Mouse (Mus musculus) embryonic facial prominence, embryonic 13.5 days (tissue): ENCODE measurements at regions not wholly inside any gene's neighbourhood (a gene's known extent, or its start where the extent isn't known, plus 50 kb on each side); places are given as distances from the start of the nearest gene placed in this dataset.

Experiments
- ATAC-seq: fragments of 200-750 bp; cut with Nextera tagmentation; 2 replicates; pipeline ENCODE4 v1.8.0; 2017; ENCODE audit warnings: low read depth; ENCODE audit not compliant: insufficient number of reproducible peaks, insufficient read depth, low FRiP score, low TSS enrichment
- H3K27ac ChIP-seq: fragments of 300-500 bp; sonication (generic); 2 replicates; pipeline ENCODE4 v1.5.1; 2015; ENCODE audit warnings: moderate library complexity, mild to moderate bottlenecking, inconsistent platforms
- H3K27me3 ChIP-seq: fragments of 300-500 bp; sonication (generic); 2 replicates; pipeline ENCODE4 v1.6.1; 2015; ENCODE audit warnings: mild to moderate bottlenecking, inconsistent platforms
- H3K36me3 ChIP-seq: fragments of 300-500 bp; sonication (generic); 2 replicates; pipeline ENCODE4 v1.6.1; 2015; ENCODE audit warnings: mild to moderate bottlenecking, inconsistent platforms
- H3K4me1 ChIP-seq: fragments of 300-500 bp; sonication (generic); 2 replicates; pipeline ENCODE4 v1.6.1; 2015; ENCODE audit warnings: inconsistent platforms
- H3K4me2 ChIP-seq: fragments of 300-500 bp; sonication (generic); 2 replicates; pipeline ENCODE4 v1.6.1; 2015; ENCODE audit warnings: moderate library complexity, mild to moderate bottlenecking, inconsistent platforms
- H3K4me3 ChIP-seq: fragments of 300-500 bp; sonication (generic); 2 replicates; pipeline ENCODE4 v1.5.1; 2015; ENCODE audit warnings: mild to moderate bottlenecking, inconsistent platforms
- H3K9ac ChIP-seq: fragments of 300-500 bp; sonication (generic); 2 replicates; pipeline ENCODE4 v1.6.1; 2015; ENCODE audit warnings: mild to moderate bottlenecking, inconsistent platforms
- H3K9me3 ChIP-seq: fragments of 300-500 bp; sonication (generic); 2 replicates; pipeline ENCODE4 v1.6.1; 2016; ENCODE audit warnings: inconsistent platforms
- WGBS: fragments of 180-500 bp; shearing (Covaris S2); methylation state at CpG from one replicate; pipeline ENCODE4 v1.1.7; 2015; ENCODE audit warnings: mixed read lengths; 5-methylcytosine and 5-hydroxymethylcytosine counted together

DNA sequence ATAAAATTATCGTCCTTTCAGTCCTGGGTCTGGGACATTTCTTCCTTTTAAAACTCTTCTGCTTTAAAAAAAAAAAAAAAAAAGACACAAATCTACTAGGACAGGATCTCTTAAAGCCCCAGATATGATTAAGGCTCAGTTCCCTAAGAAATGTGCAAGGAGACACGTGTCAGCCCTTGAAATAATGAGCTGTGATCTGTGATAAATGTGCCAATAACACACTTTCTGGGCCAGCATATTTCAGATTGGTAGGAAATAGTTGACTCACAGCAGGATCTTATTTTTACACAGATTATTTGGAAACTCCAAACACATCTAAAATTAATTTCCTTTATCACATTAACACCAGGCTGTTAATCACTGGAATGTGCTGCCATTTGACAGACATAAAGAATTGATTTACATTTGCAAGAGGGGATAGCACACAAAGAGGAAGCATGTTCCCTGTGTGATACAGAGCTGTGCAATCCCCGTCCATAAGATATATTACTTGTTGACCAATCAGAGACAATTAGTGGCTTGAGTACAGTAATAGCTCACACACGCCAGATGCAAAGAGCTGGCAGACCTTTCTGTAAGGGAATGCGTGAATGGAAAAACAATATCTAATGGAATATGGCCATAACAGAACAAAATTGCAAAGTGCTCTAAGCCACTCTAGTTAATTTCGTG lies 263.7 kb downstream of the Pax3 start:
- H3K27ac ChIP-seq, result no peak overlapping the region
- WGBS, result 66% methylated on average over 6 of the region's 6 CpGs
- no peaks in the 10 kb centered on the region for H3K36me3 ChIP-seq

DNA sequence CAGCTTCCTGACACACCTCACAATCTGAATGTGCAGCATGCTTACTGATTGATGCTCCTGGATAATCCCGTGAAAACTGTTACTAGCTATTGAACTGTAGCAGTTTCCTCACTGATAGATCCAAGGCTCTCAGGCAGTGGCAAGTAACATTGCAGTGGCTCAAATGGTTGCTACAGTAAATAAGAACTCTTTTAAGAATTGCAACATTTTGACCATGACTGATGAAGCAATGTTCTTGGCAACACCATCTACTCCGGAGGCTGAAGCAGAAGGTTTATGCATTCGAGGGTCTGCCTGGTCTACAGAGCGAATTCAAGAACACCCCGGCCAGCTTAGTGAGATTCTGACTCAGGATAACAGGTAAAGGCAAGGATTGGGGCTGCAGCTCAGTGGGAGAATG lies 264.7 kb downstream of the Pax3 start:
- Histone ChIP-seq H3K4me1 (0 out of 2 replicates have a peak, but pooled peaks cover 3% of the 10 kb centered on the region), H3K4me3 (no peak overlapping the region), H3K36me3 (no peaks in the 10 kb centered on the region), H3K9ac (no peak overlapping the region), H3K4me2 (no peak overlapping the region), H3K27me3 (no peaks in the 10 kb centered on the region), H3K27ac (no peak overlapping the region), H3K9me3 (no peaks in the 10 kb centered on the region)
- 77% methylated on average over 5 of the region's 5 CpGs for WGBS
- ATAC-seq, result no peak

More for the DNA sequence above, 263.7 kb downstream of the Pax3 start:
- 0 out of 2 replicates have a peak, but pooled peaks cover 3% of the 10 kb centered on the region for H3K4me1 ChIP-seq
- no peaks in the 10 kb centered on the region for H3K9me3 ChIP-seq
- H3K4me3 ChIP-seq, result no peak overlapping the region
- H3K4me2 ChIP-seq, result no peak overlapping the region
- ATAC-seq, result no peak
- H3K27me3 ChIP-seq, result no peaks in the 10 kb centered on the region
- no peak overlapping the region for H3K9ac ChIP-seq

DNA sequence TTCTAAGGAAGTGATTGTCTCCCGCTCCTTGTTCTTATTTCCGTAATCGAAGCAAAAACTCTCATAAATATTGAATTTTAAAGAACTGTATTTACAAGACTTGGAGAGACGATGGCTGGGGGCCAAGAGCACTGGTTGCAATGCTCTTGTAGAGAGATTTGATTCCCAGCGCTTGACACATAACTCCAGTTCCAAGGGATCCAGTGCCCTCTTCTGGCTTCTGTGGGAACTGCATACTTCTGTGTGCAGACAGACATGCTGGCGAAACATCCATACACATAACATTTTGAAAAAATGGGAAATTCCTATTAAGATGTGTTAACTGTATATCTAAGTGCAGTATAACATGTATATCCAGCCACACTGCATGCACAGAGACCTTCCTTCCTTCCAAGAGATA lies 266.3 kb downstream of the Pax3 start:
- Histone ChIP-seq H3K36me3 (no peaks in the 10 kb centered on the region), H3K9ac (no peak overlapping the region), H3K9me3 (no peaks in the 10 kb centered on the region), H3K4me1 (0 out of 2 replicates have a peak, but pooled peaks cover 3% of the 10 kb centered on the region), H3K4me2 (no peak overlapping the region), H3K4me3 (no peak overlapping the region), H3K27ac (no peak overlapping the region), H3K27me3 (no peaks in the 10 kb centered on the region)
- 87% methylated on average over 6 of the region's 6 CpGs for WGBS
- ATAC-seq, result no peak

DNA sequence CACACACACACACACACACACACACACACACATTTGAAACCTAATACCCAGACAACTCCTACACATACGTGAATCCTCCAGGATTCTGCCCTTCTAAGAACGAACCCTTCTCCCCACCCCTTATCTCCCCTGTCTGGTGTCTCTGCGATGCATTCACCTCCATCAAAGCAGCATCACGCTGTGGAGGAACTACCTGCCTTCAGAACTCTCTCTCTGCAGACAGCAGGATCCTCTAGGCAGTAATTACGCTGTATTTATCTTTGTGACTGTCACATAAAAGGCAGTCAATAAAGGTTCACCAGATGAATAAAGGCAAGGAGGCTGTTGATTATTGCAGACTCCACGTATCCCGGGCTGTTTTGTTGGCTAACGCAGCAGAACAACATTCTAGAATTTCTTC lies 267.4 kb downstream of the Pax3 start:
- no peaks in the 10 kb centered on the region for H3K36me3 ChIP-seq
- 0 out of 2 replicates have a peak, but pooled peaks cover 3% of the 10 kb centered on the region for H3K4me1 ChIP-seq
- no peak overlapping the region for H3K9ac ChIP-seq
- H3K4me2 ChIP-seq, result no peak overlapping the region
- H3K9me3 ChIP-seq, result no peaks in the 10 kb centered on the region
- H3K27ac ChIP-seq, result no peak overlapping the region
- no peak for ATAC-seq
- H3K4me3 ChIP-seq, result no peak overlapping the region
- WGBS, result 32% methylated on average over 8 of the region's 8 CpGs
- no peaks in the 10 kb centered on the region for H3K27me3 ChIP-seq

DNA sequence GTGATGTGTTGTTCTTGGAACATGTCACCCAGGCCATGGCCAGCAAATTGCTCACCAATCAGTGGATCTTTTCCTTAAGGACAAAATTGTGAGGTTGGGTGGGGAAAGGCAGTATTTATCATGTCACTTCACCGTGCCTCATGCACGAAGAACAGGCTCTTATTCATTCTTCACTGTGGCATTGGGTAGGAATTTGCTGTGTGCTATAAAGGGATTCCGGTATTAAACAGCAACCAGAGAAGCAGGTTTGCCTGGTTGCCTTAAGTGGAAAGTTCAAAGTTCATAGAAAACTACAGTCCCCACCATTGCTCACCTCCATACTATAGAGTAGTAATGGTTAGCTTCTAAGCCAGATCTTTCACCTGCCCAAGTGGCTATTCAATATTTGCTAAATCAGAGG lies 270.8 kb downstream of the Pax3 start:
- Histone ChIP-seq H3K4me2 (no peak overlapping the region), H3K27me3 (no peaks in the 10 kb centered on the region), H3K36me3 (no peaks in the 10 kb centered on the region), H3K9me3 (no peaks in the 10 kb centered on the region), H3K9ac (no peak overlapping the region), H3K27ac (no peak overlapping the region), H3K4me1 (0 out of 2 replicates have a peak, but pooled peaks cover 3% of the 10 kb centered on the region), H3K4me3 (no peak overlapping the region)
- WGBS, result 70% methylated on average over 3 of the region's 3 CpGs
- ATAC-seq, result no peak

DNA sequence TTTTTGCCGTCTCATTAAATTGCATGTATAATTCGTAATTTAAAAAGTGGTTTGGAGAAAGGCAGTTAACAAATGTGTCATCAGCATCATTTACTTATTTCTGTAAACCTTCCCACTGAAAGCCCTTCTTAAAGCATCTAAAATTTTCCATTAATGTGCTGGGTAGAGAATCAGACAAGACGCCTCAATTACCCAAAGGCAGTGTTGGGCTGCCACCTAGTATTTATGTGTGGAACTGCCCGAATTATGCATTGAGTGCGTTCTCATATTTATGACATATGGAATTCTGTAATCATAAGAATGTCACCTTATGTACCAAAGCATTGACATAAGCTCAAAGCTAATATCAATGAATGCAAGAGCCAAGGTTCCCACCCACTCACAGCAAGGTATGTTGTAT lies 300.7 kb downstream of the Pax3 start:
- Histone ChIP-seq H3K4me3 (no peak overlapping the region), H3K27ac (no peak overlapping the region), H3K9ac (no peak overlapping the region), H3K4me2 (no peak overlapping the region), H3K4me1 (no peaks in the 10 kb centered on the region), H3K9me3 (no peaks in the 10 kb centered on the region), H3K36me3 (no peaks in the 10 kb centered on the region), H3K27me3 (peaks cover 15% of the 10 kb centered on the region; the same call in 1 of the 2 replicates)
- whole genome bisulfite sequencing, result 46% methylated on average over 5 of the region's 5 CpGs
- ATAC-seq, result no peak

DNA sequence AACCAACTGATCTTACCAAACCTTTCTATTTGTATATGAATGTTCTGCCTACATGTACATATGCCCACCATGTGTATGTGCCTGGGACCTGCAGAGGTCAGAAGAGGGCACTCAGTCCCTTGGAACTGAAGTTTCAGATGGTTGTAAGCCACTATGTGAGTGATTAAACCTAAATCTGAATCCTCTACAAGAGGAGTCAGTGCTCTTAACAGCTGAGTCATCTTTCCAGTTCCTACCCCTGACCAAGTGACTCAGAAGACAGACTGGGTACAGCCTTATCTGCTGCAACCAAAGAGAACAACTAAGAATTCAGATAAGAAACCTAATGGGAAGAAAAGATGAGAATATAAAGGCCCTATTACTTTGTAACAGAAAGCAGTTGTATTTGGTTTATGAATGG lies 317.9 kb downstream of the Pax3 start:
- Histone ChIP-seq H3K4me2 (no peak overlapping the region), H3K27me3 (no peaks in the 10 kb centered on the region), H3K36me3 (no peaks in the 10 kb centered on the region), H3K4me1 (no peaks in the 10 kb centered on the region), H3K27ac (no peak overlapping the region), H3K4me3 (no peak overlapping the region), H3K9ac (no peak overlapping the region), H3K9me3 (no peaks in the 10 kb centered on the region)
- ATAC-seq, result no peak

DNA sequence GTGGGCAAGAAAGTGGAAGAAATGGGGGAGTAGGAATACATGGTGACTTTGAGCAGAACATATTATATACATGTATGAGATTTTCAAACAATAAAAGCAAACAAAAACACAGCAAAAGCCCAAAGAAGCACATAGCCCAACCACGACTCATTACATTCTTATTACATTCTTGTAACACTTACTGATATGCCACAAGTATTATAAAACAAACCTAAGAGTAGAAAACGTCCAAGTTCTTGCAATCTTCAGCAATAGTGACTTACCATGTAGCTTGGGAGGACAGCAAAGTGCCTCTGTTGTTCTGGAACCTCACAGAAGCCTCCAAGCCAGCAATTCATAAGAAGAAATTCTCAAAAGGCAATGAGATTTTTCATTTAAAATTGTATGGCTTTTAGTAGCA lies 326.8 kb downstream of the Pax3 start:
- Histone ChIP-seq H3K27ac (no peak overlapping the region), H3K27me3 (no peaks in the 10 kb centered on the region), H3K9ac (no peak overlapping the region), H3K4me2 (no peak overlapping the region), H3K4me3 (no peak overlapping the region), H3K4me1 (no peaks in the 10 kb centered on the region), H3K9me3 (no peaks in the 10 kb centered on the region), H3K36me3 (no peaks in the 10 kb centered on the region)
- 54% methylated on average over 2 of the region's 2 CpGs for WGBS
- no peak for ATAC-seq

DNA sequence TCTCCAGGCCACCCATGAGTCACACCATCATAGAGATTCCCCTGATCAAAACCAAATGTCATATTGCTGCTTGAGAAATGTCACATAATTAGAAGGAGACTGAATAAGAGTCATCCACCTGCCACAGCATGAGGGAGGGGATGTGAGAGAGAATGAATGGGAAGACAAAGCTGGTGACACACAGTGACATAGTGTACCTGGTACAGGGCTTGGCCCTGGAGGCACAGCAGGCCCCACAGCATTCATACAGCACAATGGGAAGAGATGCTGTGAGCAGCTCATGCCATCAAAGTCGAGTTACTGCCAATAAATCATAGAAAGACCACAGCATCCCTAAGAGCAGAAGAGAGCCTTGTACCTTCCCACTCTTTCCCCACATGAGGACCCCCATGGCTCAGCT lies 327.8 kb downstream of the Pax3 start:
- H3K4me2 ChIP-seq, result no peak overlapping the region
- H3K4me1 ChIP-seq, result no peaks in the 10 kb centered on the region
- ATAC-seq, result no peak
- no peaks in the 10 kb centered on the region for H3K27me3 ChIP-seq
- 47% methylated on average over 1 of the region's 1 CpGs for WGBS
- H3K9ac ChIP-seq, result no peak overlapping the region
- H3K9me3 ChIP-seq, result no peaks in the 10 kb centered on the region
- no peaks in the 10 kb centered on the region for H3K36me3 ChIP-seq
- no peak overlapping the region for H3K27ac ChIP-seq
- H3K4me3 ChIP-seq, result no peak overlapping the region

DNA sequence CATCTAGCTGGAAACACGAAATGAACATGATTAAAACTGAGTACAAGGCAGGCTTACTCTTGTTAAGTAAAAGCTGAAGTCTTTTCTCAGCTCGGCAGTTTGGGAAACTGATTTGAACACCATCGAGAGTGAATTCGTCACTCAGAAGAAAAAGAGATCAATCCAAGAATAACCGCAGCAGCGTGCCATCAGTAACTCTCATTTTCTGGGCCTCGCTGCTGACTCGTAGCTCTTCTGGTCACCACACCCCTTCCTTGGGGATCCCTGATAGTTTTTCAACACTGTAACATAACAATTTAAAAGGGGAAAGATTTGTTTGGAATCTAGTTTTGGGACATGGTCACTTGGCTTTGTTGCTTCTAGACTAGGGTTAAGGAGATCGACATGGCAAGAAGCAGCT lies 337.0 kb downstream of the Pax3 start:
- Histone ChIP-seq H3K9me3 (no peaks in the 10 kb centered on the region), H3K9ac (no peak overlapping the region), H3K36me3 (no peaks in the 10 kb centered on the region), H3K27me3 (no peaks in the 10 kb centered on the region), H3K4me1 (no peaks in the 10 kb centered on the region), H3K27ac (no peak overlapping the region), H3K4me3 (no peak overlapping the region), H3K4me2 (no peak overlapping the region)
- ATAC-seq, result no peak
- WGBS, result 89% methylated on average over 9 of the region's 9 CpGs

DNA sequence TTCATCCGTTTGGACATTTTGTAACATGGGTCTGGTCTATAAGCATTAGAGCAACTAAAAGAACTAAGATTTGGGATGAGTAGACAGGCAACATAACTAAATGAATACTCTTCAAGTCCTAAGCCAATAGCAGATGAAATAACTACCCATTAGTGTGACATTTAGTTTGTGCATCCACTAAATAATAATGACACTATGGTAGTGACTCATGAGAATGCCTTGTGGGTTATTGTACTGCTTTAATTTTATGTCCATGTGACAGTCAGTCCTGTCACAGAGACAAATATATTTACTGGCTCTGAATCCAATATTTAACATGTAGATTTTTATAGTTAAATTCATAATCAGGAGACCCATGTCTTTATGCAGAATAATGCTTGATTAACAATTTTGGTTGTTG lies 339.5 kb upstream of the Epha4 start:
- ATAC-seq, result no peak
- Histone ChIP-seq H3K4me1 (no peaks in the 10 kb centered on the region), H3K4me2 (no peak overlapping the region), H3K27me3 (no peaks in the 10 kb centered on the region), H3K27ac (no peak overlapping the region), H3K9ac (no peak overlapping the region), H3K4me3 (no peak overlapping the region), H3K9me3 (no peaks in the 10 kb centered on the region), H3K36me3 (no peaks in the 10 kb centered on the region)
- 75% methylated on average over 1 of the region's 1 CpGs for WGBS

DNA sequence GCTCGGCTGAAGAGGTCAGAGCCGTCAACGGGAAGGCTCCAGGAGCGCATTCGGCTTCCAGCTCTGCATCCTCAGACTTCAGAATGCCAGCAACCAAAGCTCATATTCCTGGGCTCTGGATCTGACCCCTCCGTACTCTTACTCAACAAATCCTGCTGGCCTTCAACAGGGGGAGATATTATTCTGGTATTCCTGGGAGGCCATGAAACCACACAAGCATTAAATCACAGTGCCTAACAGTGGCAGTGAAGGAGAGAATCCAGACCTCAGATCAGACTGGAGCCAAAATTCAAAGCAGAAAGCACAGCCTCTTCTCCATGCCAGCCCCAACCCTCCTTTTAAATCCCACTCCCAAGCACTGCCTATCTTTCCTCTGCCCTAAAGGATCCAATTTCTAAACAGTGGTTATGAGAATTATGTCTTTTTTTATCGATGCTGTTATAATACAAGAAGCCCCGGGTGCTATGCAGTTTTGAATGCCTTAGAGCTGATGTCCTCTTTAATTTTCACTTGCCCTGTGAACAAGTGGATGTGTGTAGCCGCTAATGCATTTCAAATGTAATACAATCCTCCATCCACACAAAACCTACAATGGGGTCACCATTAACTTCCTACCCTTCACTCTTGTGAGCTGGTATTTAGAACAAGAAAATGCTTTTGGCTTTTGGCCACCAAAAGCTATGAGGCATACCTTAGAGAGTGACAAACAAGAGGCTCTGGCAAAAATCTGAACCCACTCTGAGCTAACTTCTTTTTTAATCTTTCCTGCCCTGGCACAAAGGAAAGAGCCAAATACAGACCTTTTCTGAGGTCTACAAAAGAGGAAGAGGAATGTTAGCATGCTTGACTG lies 333.1 kb upstream of the Epha4 start:
- Histone ChIP-seq H3K4me3 (no peak overlapping the region), H3K9me3 (no peaks in the 10 kb centered on the region), H3K4me1 (peaks cover 14% of the 10 kb centered on the region), H3K36me3 (no peaks in the 10 kb centered on the region), H3K9ac (no peak overlapping the region), H3K4me2 (no peak overlapping the region), H3K27me3 (no peaks in the 10 kb centered on the region), H3K27ac (no peak overlapping the region; the same call in 1 of the 2 replicates)
- ATAC-seq, result no peak
- WGBS, result 62% methylated on average over 9 of the region's 9 CpGs
